Mouse (Mus musculus) liver, embryonic 14.5 days (tissue): ENCODE data around the gene Slc30a5. TPM values are rescaled to one million over a fixed set of nuclear protein-coding genes. Genes with fewer than 3 reads are reported as not detected.

Source experiments
- ATAC-seq: fragments of 200-750 bp; cut with Nextera tagmentation; 2 replicates; pipeline ENCODE4 v1.8.0; 2017; ENCODE audit warnings: moderate number of reproducible peaks, mild to moderate bottlenecking, moderate library complexity; ENCODE audit not compliant: insufficient read depth
- DNase-seq, 3 experiments: peaks; one replicate each; pipeline ENCODE4 v3.0.0-alpha.2; 2012 to 2013; ENCODE audit warnings: low read depth in 3 of 3, low spot score in 3 of 3
- H3K27ac ChIP-seq: fragments of 300-500 bp; sonication (generic); 2 replicates; pipeline ENCODE4 v1.5.1; 2014; ENCODE audit warnings: moderate library complexity, mild to moderate bottlenecking, control low read depth, inconsistent platforms
- H3K27me3 ChIP-seq: fragments of 300-500 bp; sonication (generic); 2 replicates; pipeline ENCODE4 v1.6.1; 2014; ENCODE audit warnings: mild to moderate bottlenecking, low read length, moderate library complexity; ENCODE audit not compliant: control insufficient read depth, insufficient read depth
- H3K36me3 ChIP-seq: fragments of 300-500 bp; sonication (generic); replicated peaks from 2 replicates; pipeline ENCODE4 v1.6.1; 2014; ENCODE audit warnings: low read depth; ENCODE audit not compliant: control insufficient read depth, insufficient read depth
- H3K4me1 ChIP-seq, 2 experiments: fragments of 200-500 bp in 1 of 2; fragments of 300-500 bp in 1 of 2; sonication (generic) in 1 of 2; replicated peaks; 2 replicates each; pipeline ENCODE4 v1.6.1; 2012 to 2014; ENCODE audit warnings: antibody characterized with exemption in 1 of 2, inconsistent platforms in 1 of 2, low read length in 1 of 2; ENCODE audit not compliant: control insufficient read depth in 2 of 2, insufficient read depth in 2 of 2
- H3K4me2 ChIP-seq: fragments of 300-500 bp; sonication (generic); 2 replicates; pipeline ENCODE4 v1.6.1; 2014; ENCODE audit warnings: low read depth, mild to moderate bottlenecking, control low read depth, moderate library complexity
- H3K4me3 ChIP-seq, 2 experiments: fragments of 200-500 bp in 1 of 2; fragments of 300-500 bp in 1 of 2; sonication (generic) in 1 of 2; 2 replicates each; pipeline ENCODE4 v1.5.1; 2012 to 2014; ENCODE audit warnings: low read depth in 2 of 2, low read length in 2 of 2, mild to moderate bottlenecking in 2 of 2, control low read depth in 1 of 2, inconsistent platforms in 1 of 2, moderate library complexity in 1 of 2; ENCODE audit not compliant: insufficient read depth in 1 of 2
- H3K9ac ChIP-seq: fragments of 300-500 bp; sonication (generic); replicated peaks from 2 replicates; pipeline ENCODE4 v1.6.1; 2014; ENCODE audit warnings: mild to moderate bottlenecking, control low read depth, moderate library complexity
- H3K9me3 ChIP-seq: fragments of 300-500 bp; sonication (generic); 2 replicates; pipeline ENCODE4 v1.6.1; 2016; ENCODE audit warnings: low read length, mixed read lengths; ENCODE audit not compliant: control insufficient read depth
- CTCF ChIP-seq: IDR thresholded peaks from 2 replicates; pipeline ENCODE4 v1.5.1; 2016; ENCODE audit warnings: antibody characterized with exemption, low read depth, control low read depth
- EP300 ChIP-seq: IDR thresholded peaks from 2 replicates; pipeline ENCODE4 v1.6.1; 2016; ENCODE audit warnings: antibody characterized with exemption, low read depth
- WGBS: fragments of 180-500 bp; shearing (Covaris S2); extraction: QIAGEN DNeasy Blood & Tissue Kit; methylation state at CpG from one replicate; pipeline ENCODE4 v1.1.7; 2014; ENCODE audit not compliant: insufficient replicate concordance; 5-methylcytosine and 5-hydroxymethylcytosine counted together
- polyA plus RNA-seq, 2 experiments: library from polyadenylated mRNA; depleted of rRNA in 1 of 2; stranded (reverse) in 1 of 2; unstranded in 1 of 2; fragments of >200 nt; fragmentation: Nextera tagmentation in 1 of 2; extraction: Ambion mirVana in 1 of 2; gene quantifications; 2 replicates each; pipeline versions ENCODE4 v1.2.1 to v1.2.3; 2012 to 2014

Slc30a5 gene
- polyA plus RNA-seq, 2 experiments, result 20.6 to 27.4 TPM

GRCm38 (mm10) chr13:100877703-100878102, 44.5 kb upstream of the Slc30a5 start:
- no peak for ATAC-seq
- no peak overlapping the region for H3K27ac ChIP-seq
- no peaks in the 10 kb centered on the region for H3K36me3 ChIP-seq
- peaks cover 0 to 14% of the 10 kb centered on the region in 2 experiments; a peak in 2 of 4 replicates for H3K4me1 ChIP-seq
- H3K9me3 ChIP-seq, result no peaks in the 10 kb centered on the region
- H3K27me3 ChIP-seq, result no peaks in the 10 kb centered on the region
- TF ChIP-seq EP300 (no peak), CTCF (no peak)
- H3K9ac ChIP-seq, result no peak overlapping the region
- H3K4me3 ChIP-seq, result no peak overlapping the region
- 73% methylated on average over 3 of the region's 3 CpGs for WGBS
- DNase-seq, result no peak
- H3K4me2 ChIP-seq, result no peak overlapping the region

GRCm38 (mm10) chr13:100875103-100875502, 41.9 kb upstream of the Slc30a5 start:
- 6% methylated on average over 4 of the region's 4 CpGs for WGBS
- DNase-seq (no peak), ATAC-seq (peak; percentile 50; the same call in 1 of the 2 replicates)
- Histone ChIP-seq H3K9me3 (no peaks in the 10 kb centered on the region), H3K4me1 (peaks cover 0 to 16% of the 10 kb centered on the region in 2 experiments; a peak in 2 of 4 replicates), H3K4me3 (no peak overlapping the region), H3K4me2 (no peak overlapping the region), H3K9ac (no peak overlapping the region), H3K36me3 (no peaks in the 10 kb centered on the region), H3K27ac (no peak overlapping the region), H3K27me3 (no peaks in the 10 kb centered on the region)
- TF ChIP-seq EP300, result no peak
- no peak for TF ChIP-seq CTCF

GRCm38 (mm10) chr13:100874588-100874987, 41.4 kb upstream of the Slc30a5 start:
- no peak for TF ChIP-seq EP300
- TF ChIP-seq CTCF, result no peak
- Histone ChIP-seq H3K9me3 (no peaks in the 10 kb centered on the region), H3K36me3 (no peaks in the 10 kb centered on the region), H3K9ac (no peak overlapping the region), H3K4me2 (no peak overlapping the region), H3K4me1 (peaks cover 0 to 16% of the 10 kb centered on the region in 2 experiments; a peak in 2 of 4 replicates), H3K4me3 (no peak overlapping the region), H3K27ac (no peak overlapping the region), H3K27me3 (no peaks in the 10 kb centered on the region)
- DNase-seq (no peak), ATAC-seq (no peak)
- WGBS, result 69% methylated on average over 3 of the region's 3 CpGs

- TF ChIP-seq EP300 (no peak), CTCF (no peak)
- Histone ChIP-seq H3K4me3 (no peak overlapping the region), H3K4me2 (0 out of 2 replicates have a peak overlapping the region, but pooled peaks have one; percentile 14), H3K9ac (no peak overlapping the region), H3K27ac (no peak overlapping the region), H3K27me3 (no peaks in the 10 kb centered on the region), H3K9me3 (no peaks in the 10 kb centered on the region), H3K36me3 (no peaks in the 10 kb centered on the region), H3K4me1 (peaks cover 0 to 16% of the 10 kb centered on the region in 2 experiments; a peak in 2 of 4 replicates)
- DNase-seq, result no peak
- WGBS, result 49% methylated on average over 8 of the region's 8 CpGs
- no peak for ATAC-seq
Observed at GRCm38 (mm10) chr13:100873530-100873929, 40.3 kb upstream of the Slc30a5 start.

GRCm38 (mm10) chr13:100871445-100872171, 38.4 kb upstream of the Slc30a5 start:
- ATAC-seq (no peak), DNase-seq (no peak)
- H3K27ac ChIP-seq, result no peak overlapping the region
- no peaks in the 10 kb centered on the region for H3K36me3 ChIP-seq
- peaks cover 15 to 30% of the 10 kb centered on the region in 2 experiments for H3K4me1 ChIP-seq
- H3K9ac ChIP-seq, result no peak overlapping the region
- H3K27me3 ChIP-seq, result no peaks in the 10 kb centered on the region
- no peak overlapping the region for H3K4me2 ChIP-seq
- no peaks in the 10 kb centered on the region for H3K9me3 ChIP-seq
- no peak for TF ChIP-seq EP300
- no peak overlapping the region for H3K4me3 ChIP-seq
- 61% methylated on average over 11 of the region's 11 CpGs for WGBS
